Mouse (Mus musculus): ENCODE results near the gene Gm21411. TPM values are rescaled to one million over a fixed set of nuclear protein-coding genes. Genes with fewer than 3 reads are reported as not detected.
"Not testable (repeated sequence)": the region's sequence is repeated elsewhere in the genome, so short reads cannot be mapped to it uniquely, and the experiment has no call there.

The Gm21411 gene
- total RNA-seq (2015) (not detected in 2 replicates), total RNA-seq (2017) (not detected in 2 replicates)

DNA sequence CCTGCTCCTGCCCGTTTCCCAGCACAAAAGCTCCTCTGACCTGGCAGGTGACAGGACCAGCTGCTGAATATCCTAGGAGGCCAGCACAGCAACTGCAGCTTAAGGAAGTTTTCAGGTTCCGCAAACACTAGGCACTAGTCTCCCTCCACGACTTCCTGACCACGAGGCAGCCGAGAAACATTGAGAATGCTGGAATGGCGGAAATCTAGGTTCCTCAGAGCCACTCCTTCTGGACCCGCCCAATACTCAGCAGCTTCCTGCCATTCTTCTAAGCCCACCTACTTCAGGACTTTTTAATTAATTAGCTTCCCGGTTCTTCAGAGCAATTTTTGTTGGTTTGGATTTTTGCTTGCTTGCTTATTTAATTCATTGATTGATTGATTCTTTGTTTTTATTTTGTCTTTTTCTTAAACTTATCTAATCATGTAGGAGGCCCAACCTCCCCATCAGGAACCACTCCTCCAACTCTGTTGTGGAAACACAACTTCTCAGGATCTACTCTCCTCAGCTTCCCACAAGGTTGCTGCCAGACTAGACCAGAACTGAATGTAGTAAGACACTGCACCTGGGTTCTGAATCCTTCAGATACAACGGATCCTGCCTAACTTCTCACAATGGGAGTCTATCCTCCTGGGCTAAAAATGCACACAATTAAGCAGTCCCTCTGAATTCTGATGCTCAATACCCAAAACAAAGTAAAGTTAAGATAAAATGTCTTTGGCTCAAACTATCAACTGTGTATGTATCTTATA, at the start of gene Gm21411:
Gene Gm21411, minus strand, starts transcription at position 205 of the 752 bp plus-strand sequence.
- not testable (repeated sequence) for ATAC-seq (replicated peaks; ENCODE audit: poor library complexity)

DNA sequence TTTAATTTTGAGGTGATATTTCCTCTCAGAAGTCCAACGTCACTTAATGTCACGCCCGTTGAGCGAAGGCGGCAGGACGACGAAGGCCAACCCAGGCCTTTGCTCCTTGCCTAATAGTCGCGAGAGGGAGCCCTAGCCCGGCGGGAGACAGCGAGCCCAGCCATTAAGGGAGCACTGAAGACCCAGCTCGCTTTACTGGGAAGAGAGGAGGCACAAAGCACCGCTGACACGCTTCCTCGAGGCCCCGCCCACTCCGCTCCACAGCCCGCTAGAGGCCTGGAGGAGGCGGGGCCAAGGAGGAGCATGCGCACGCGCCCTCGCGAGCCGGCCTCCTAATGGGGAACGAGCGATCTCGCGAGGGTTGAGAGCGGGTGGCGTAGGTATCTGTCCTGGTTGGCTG, 32.3 kb upstream of the Gm21411 start:
- not testable (repeated sequence) for ATAC-seq (replicated peaks; ENCODE audit: poor library complexity)

DNA sequence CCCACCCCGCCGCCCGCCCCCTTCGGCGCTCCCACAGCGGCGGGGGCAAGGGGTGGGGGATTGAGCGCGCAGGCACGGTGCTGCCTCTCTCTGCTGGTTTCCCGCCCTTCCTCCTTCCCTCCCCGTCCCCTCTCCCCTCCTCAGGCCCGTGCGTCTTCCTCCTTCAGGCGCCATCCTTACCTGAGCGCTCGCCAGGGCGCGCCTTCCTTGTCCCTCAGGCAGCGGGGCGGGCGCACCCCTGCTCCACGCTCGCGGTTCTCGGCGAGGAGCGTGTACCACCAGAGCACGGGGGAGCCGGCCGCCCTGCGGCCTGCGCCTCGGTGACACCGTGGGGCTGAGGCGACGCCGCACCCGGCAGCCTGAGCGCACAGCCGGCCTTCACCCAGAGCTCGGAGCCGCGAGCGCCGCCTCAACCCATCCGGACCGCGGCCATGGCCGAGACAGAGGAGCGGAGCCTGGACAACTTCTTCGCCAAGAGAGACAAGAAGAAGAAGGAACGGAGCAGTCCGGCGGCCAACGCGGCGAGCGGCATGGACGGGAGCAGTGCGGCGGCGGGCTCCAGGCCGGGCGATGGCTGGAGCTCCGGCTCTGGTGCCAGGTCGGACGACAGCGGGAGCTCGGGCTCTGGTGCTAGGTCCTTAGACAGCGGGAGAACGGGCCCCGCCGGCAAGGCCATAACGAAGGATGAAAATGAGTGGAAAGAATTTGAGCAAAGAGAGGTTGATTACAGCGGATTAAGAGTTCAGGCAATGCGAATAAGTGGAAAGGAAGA, 23.1 kb upstream of the Gm21411 start:
- 0 out of 2 replicates have a peak, but pooled peaks have one; percentile 23 for ATAC-seq (replicated peaks; ENCODE audit: poor library complexity)

DNA sequence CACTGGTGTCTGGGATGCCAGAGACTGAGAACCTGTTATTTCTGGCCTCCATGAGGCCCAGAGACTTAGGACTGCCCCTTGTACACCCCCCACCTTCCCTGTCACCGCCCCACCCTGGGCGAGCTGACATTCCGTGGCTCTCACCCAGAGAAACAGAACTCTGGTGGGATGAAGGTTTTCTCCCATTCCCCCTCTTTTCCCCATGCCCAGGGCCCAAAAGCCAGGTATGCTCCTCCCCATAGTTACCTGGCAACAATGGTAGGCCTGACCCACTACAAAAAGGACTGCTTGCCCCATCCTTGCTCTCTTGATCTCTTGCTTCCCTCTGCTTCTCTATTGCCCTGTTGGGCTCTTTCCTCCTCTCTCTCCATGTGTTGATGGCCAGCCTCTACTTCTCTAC, 5.8 kb upstream of the Gm21411 start:
- ATAC-seq (replicated peaks; ENCODE audit: poor library complexity), result no peak

DNA sequence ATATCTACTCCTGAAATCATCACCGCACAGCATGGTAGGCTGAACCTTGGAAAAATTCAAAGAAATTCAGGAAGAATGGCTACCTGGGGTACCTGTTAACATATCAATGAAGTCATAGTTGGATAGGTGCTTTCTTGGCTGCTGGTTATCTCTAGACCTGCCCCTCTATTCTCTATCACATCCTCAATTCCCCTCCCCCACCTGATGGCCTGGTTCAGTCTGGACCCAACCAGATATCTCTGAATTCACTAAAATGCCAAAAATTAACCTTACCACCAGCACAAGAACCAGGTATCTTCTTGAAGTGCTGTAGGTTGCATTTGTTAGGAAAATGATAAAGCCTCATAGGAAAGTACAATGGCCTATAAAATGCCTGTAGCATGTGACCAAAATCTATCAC, 1.3 kb downstream of the Gm21411 start:
- ATAC-seq (replicated peaks; ENCODE audit: poor library complexity), result not testable (repeated sequence)

DNA sequence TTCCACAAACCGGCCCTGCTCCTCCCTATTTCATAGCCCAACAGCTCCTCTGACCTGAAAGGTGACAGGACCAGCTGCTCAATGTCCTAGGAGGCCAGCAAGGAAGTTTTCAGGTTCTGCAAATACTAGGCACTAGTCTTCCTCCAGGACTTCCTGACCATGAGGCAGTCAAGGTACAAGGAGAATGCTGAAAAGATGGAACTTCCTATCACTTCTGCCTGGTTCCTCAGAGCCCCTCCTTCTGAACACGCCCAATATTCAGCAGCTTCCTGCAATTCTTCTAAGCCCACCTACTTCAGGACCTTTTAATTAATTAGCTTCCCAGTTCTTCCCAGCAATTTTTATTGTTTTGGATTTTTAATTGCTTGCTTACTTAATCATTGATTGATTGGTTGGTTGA, 4.6 kb downstream of the Gm21411 start:
- ATAC-seq (replicated peaks; ENCODE audit: poor library complexity), result not testable (repeated sequence)

DNA sequence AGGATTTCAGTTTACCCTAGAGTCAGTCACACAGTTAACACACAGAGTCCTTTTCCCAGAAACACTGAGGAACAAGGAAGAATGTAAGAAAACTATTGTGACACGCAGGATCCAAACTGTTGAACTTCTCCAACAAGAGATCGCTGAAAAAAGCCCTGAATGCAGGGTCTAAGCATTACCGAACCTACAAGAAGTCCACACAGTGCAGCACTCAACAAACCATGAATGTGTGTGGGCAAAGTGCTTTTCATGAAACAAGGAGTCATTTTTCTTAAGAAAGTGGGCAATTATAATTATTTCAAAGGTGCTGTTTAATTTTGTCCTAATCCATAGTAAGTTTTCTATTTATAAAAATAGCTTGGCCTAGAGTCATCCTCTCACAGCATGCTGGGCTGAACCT, 6.3 kb downstream of the Gm21411 start:
- not testable (repeated sequence) for ATAC-seq (replicated peaks; ENCODE audit: poor library complexity)

Other genes starting within 250 kb of the Gm21411 start
- gene Zfp989, start 62.4 kb upstream of the Gm21411 start, total RNA-seq (2015), result not detected in 2 replicates
- 0.07 TPM in 1 of 2 replicates, not detected in the other for gene Zfp989, start 62.4 kb upstream of the Gm21411 start, total RNA-seq (2017)
- 0.07 TPM in 1 of 2 replicates, not detected in the other for gene Rex2, start 112.3 kb upstream of the Gm21411 start, total RNA-seq (2015)
- gene Rex2, start 112.3 kb upstream of the Gm21411 start, total RNA-seq (2017), result not detected in 2 replicates
- 54.7 and 64.7 TPM in 2 replicates for gene Zfp991, start 222.4 kb upstream of the Gm21411 start, total RNA-seq (2015)
- gene Zfp991, start 222.4 kb upstream of the Gm21411 start, total RNA-seq (2017), result 28.4 and 37.4 TPM in 2 replicates

Data from megakaryocyte progenitor cell, adult 5-6 weeks (primary cell).